26 mouse cellular contexts compared by ENCODE assay signal in the genomic region with DNA sequence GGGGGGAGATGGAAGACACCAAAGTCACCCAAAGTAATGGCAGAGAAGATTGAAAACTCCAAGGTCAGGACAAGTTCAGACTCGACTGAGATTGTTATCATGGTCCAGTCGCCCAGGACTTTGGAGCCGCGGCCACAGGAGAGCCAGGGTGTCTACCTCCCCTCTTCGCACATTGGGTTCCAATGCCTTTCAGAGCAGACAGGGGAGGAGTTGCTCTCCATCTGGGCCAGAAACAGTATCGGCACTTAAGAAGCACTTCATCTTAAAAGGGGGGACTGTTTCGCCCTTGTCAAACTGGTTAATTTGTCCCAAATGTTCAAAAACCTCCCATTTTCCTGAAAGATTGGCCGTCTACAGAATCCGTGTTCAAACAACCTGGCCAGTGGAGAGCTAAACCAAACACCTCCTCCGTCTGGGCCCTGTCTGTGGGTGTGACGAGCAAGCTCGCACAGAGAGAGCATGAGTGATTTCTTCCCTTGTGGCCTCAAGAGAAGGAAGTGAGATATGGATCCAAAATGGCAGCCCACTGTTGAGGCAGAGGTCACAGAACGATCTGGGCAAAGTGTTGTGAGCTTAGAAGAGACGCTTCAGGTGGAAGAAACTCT.
"Had no signal": no experiment of that assay in that cellular context is flagged by ENCODE, and none has a peak within 500 bp of the region (broad histone marks: within the 10 kb centered on the region; RNA-seq: fewer than 3 reads in every experiment).

No protein-coding gene starts in this region.

- H3K9ac ChIP-seq: heart, embryonic 13.5 days; heart, embryonic 15.5 days; hindbrain, embryonic 12.5 days; hindbrain, embryonic 14.5 days; intestine, embryonic 15.5 days; limb, embryonic 12.5 days had no signal

- H3K36me3 ChIP-seq: heart, embryonic 13.5 days; heart, embryonic 15.5 days; hindbrain, embryonic 10.5 days; hindbrain, embryonic 12.5 days; intestine, embryonic 15.5 days; limb, embryonic 10.5 days; limb, embryonic 12.5 days had no signal

- H3K4me2 ChIP-seq: heart, embryonic 11.5 days; heart, embryonic 13.5 days; heart, embryonic 15.5 days; hindbrain, embryonic 12.5 days; hindbrain, embryonic 14.5 days; intestine, embryonic 15.5 days; limb, embryonic 12.5 days; liver, embryonic 11.5 days had no signal

- DNase-seq: gastrocnemius, adult 2 months; gastrocnemius, postnatal 10 days; gastrocnemius, postnatal 25 days; heart, adult 2 months; heart, postnatal 4 days; kidney, adult 18-20 months; kidney, adult 8-10 months; kidney, postnatal 10 days; kidney, postnatal 25 days; kidney, postnatal 4 days; liver had no signal

- H3K9me3 ChIP-seq: heart, embryonic 13.5 days; heart, embryonic 15.5 days; hindbrain, embryonic 10.5 days; hindbrain, embryonic 12.5 days; intestine, embryonic 15.5 days; limb, embryonic 10.5 days; limb, embryonic 12.5 days had no signal

- H3K4me1 ChIP-seq: heart, embryonic 13.5 days; heart, embryonic 15.5 days; hindbrain, embryonic 10.5 days; hindbrain, embryonic 12.5 days; intestine, embryonic 15.5 days had no signal

- ATAC-seq: hindbrain, embryonic 16.5 days; inflammation-experienced regulatory T-cells, adult 6 months; intestine, embryonic 15.5 days; intestine, postnatal 0 days had no signal

- H3K27me3 ChIP-seq: heart, embryonic 13.5 days; heart, embryonic 15.5 days; hindbrain, embryonic 12.5 days; intestine, embryonic 15.5 days; limb, embryonic 12.5 days had no signal

- H3K4me3 ChIP-seq: gastrocnemius, adult 2 months; heart, adult 2 months; heart, embryonic 13.5 days; heart, embryonic 15.5 days; hindbrain, embryonic 10.5 days; hindbrain, embryonic 12.5 days; intestine, embryonic 15.5 days; layer of hippocampus, adult 2 months; left cerebral cortex, adult 2 months; limb, embryonic 10.5 days; limb, embryonic 12.5 days had no signal

- H3K27ac ChIP-seq: gastrocnemius, adult 2 months; heart, adult 2 months; heart, embryonic 13.5 days; heart, embryonic 15.5 days; hindbrain, embryonic 10.5 days; hindbrain, embryonic 12.5 days; hindbrain, embryonic 14.5 days; intestine, embryonic 15.5 days; layer of hippocampus, adult 2 months; left cerebral cortex, adult 2 months; limb, embryonic 10.5 days; limb, embryonic 12.5 days had no signal
